Mouse (Mus musculus): ENCODE measurements around the gene Nck2. TPM values are rescaled to one million over a fixed set of nuclear protein-coding genes. Genes with fewer than 3 reads are reported as not detected.
"Not testable (repeated sequence)": the region's sequence is repeated elsewhere in the genome, so short reads cannot be mapped to it uniquely, and the experiment has no call there.

Nck2 gene
- polyA plus RNA-seq, 1 experiment from 2014 or later: 43.0 TPM

GRCm38 (mm10) chr1:43531307-43531706 lies 86.9 kb downstream of the Nck2 start:
- no peak overlapping the region for H3K4me2 ChIP-seq (ENCODE audit: low read length)
- H3K27me3 ChIP-seq (ENCODE audit: insufficient read depth, low read length): no peaks in the 10 kb centered on the region
- no peak for ATAC-seq (replicated peaks; ENCODE audit: low FRiP score, low read depth)
- H3K9me3 ChIP-seq (replicated peaks; ENCODE audit: low read length): no peaks in the 10 kb centered on the region
- no peak overlapping the region for H3K4me3 ChIP-seq (replicated peaks; ENCODE audit: low read depth, low read length)
- no peaks in the 10 kb centered on the region for H3K36me3 ChIP-seq (ENCODE audit: insufficient read depth, low read length)
- no peak overlapping the region for H3K27ac ChIP-seq
- no peak for TF ChIP-seq CTCF (IDR thresholded peaks at IDR 0.05; ENCODE audit: low read depth)
- peaks cover 15% of the 10 kb centered on the region for H3K4me1 ChIP-seq (replicated peaks; ENCODE audit: insufficient read depth, low read length)
- DNase-seq (ENCODE audit: low spot score): no peak
- 68% methylated on average over 7 of the region's 7 CpGs for WGBS
- H3K9ac ChIP-seq (ENCODE audit: low read depth, low read length): no peak overlapping the region

GRCm38 (mm10) chr1:43532279-43532678 lies 87.9 kb downstream of the Nck2 start:
- Histone ChIP-seq H3K36me3 (ENCODE audit: insufficient read depth, low read length) (no peaks in the 10 kb centered on the region), H3K27ac (no peak overlapping the region), H3K4me1 (replicated peaks; ENCODE audit: insufficient read depth, low read length) (peaks cover 15% of the 10 kb centered on the region), H3K9me3 (replicated peaks; ENCODE audit: low read length) (no peaks in the 10 kb centered on the region), H3K9ac (ENCODE audit: low read depth, low read length) (no peak overlapping the region), H3K4me3 (replicated peaks; ENCODE audit: low read depth, low read length) (no peak overlapping the region), H3K27me3 (ENCODE audit: insufficient read depth, low read length) (no peaks in the 10 kb centered on the region), H3K4me2 (ENCODE audit: low read length) (no peak overlapping the region)
- 51% methylated on average over 4 of the region's 4 CpGs for WGBS
- TF ChIP-seq CTCF (IDR thresholded peaks at IDR 0.05; ENCODE audit: low read depth): no peak
- ATAC-seq (replicated peaks; ENCODE audit: low FRiP score, low read depth) (peak; percentile 40; the same call in 1 of the 2 replicates), DNase-seq (ENCODE audit: low spot score) (peak; percentile 43)

GRCm38 (mm10) chr1:43533497-43533896 lies 89.1 kb downstream of the Nck2 start:
- peaks cover 15% of the 10 kb centered on the region for H3K4me1 ChIP-seq (replicated peaks; ENCODE audit: insufficient read depth, low read length)
- not testable (repeated sequence) for H3K9me3 ChIP-seq (replicated peaks; ENCODE audit: low read length); H3K36me3 ChIP-seq (ENCODE audit: insufficient read depth, low read length); H3K4me2 ChIP-seq (ENCODE audit: low read length); H3K4me3 ChIP-seq (replicated peaks; ENCODE audit: low read depth, low read length); ATAC-seq (replicated peaks; ENCODE audit: low FRiP score, low read depth); H3K27ac ChIP-seq; H3K27me3 ChIP-seq (ENCODE audit: insufficient read depth, low read length); H3K9ac ChIP-seq (ENCODE audit: low read depth, low read length); DNase-seq (ENCODE audit: low spot score)
- WGBS: 87% methylated on average over 11 of the region's 11 CpGs

- no peaks in the 10 kb centered on the region for H3K9me3 ChIP-seq (replicated peaks; ENCODE audit: low read length)
- ATAC-seq (replicated peaks; ENCODE audit: low FRiP score, low read depth) (no peak), DNase-seq (ENCODE audit: low spot score) (no peak)
- H3K4me2 ChIP-seq (ENCODE audit: low read length): no peak overlapping the region
- no peak overlapping the region for H3K27ac ChIP-seq
- H3K4me1 ChIP-seq (replicated peaks; ENCODE audit: insufficient read depth, low read length): peaks cover 15% of the 10 kb centered on the region
- H3K9ac ChIP-seq (ENCODE audit: low read depth, low read length): no peak overlapping the region
- no peak for TF ChIP-seq CTCF (IDR thresholded peaks at IDR 0.05; ENCODE audit: low read depth)
- H3K27me3 ChIP-seq (ENCODE audit: insufficient read depth, low read length): no peaks in the 10 kb centered on the region
- no peak overlapping the region for H3K4me3 ChIP-seq (replicated peaks; ENCODE audit: low read depth, low read length)
- H3K36me3 ChIP-seq (ENCODE audit: insufficient read depth, low read length): no peaks in the 10 kb centered on the region
- 85% methylated on average over 5 of the region's 5 CpGs for WGBS
These were observed 89.8 kb downstream of the Nck2 start for GRCm38 (mm10) chr1:43534060-43534760.

GRCm38 (mm10) chr1:43535519-43536000 lies 91.2 kb downstream of the Nck2 start:
- no peaks in the 10 kb centered on the region for H3K27me3 ChIP-seq (ENCODE audit: insufficient read depth, low read length)
- H3K9ac ChIP-seq (ENCODE audit: low read depth, low read length): no peak overlapping the region
- ATAC-seq (replicated peaks; ENCODE audit: low FRiP score, low read depth): no peak
- H3K36me3 ChIP-seq (ENCODE audit: insufficient read depth, low read length): no peaks in the 10 kb centered on the region
- H3K9me3 ChIP-seq (replicated peaks; ENCODE audit: low read length): no peaks in the 10 kb centered on the region
- 86% methylated on average over 6 of the region's 6 CpGs for WGBS
- H3K4me3 ChIP-seq (replicated peaks; ENCODE audit: low read depth, low read length): no peak overlapping the region
- no peak for TF ChIP-seq CTCF (IDR thresholded peaks at IDR 0.05; ENCODE audit: low read depth)
- H3K4me2 ChIP-seq (ENCODE audit: low read length): no peak overlapping the region
- H3K4me1 ChIP-seq (replicated peaks; ENCODE audit: insufficient read depth, low read length): peaks cover 5% of the 10 kb centered on the region
- DNase-seq (ENCODE audit: low spot score): no peak
- H3K27ac ChIP-seq: no peak overlapping the region

GRCm38 (mm10) chr1:43536266-43536665 lies 91.9 kb downstream of the Nck2 start:
- no peak overlapping the region for H3K9ac ChIP-seq (ENCODE audit: low read depth, low read length)
- H3K27me3 ChIP-seq (ENCODE audit: insufficient read depth, low read length): no peaks in the 10 kb centered on the region
- H3K4me2 ChIP-seq (ENCODE audit: low read length): no peak overlapping the region
- no peak for DNase-seq (ENCODE audit: low spot score)
- WGBS: 81% methylated on average over 2 of the region's 2 CpGs
- H3K36me3 ChIP-seq (ENCODE audit: insufficient read depth, low read length): no peaks in the 10 kb centered on the region
- ATAC-seq (replicated peaks; ENCODE audit: low FRiP score, low read depth): no peak
- no peak for TF ChIP-seq CTCF (IDR thresholded peaks at IDR 0.05; ENCODE audit: low read depth)
- no peaks in the 10 kb centered on the region for H3K9me3 ChIP-seq (replicated peaks; ENCODE audit: low read length)
- H3K27ac ChIP-seq: no peak overlapping the region
- H3K4me3 ChIP-seq (replicated peaks; ENCODE audit: low read depth, low read length): no peak overlapping the region
- peaks cover 4% of the 10 kb centered on the region; the same call in 1 of the 2 replicates for H3K4me1 ChIP-seq (replicated peaks; ENCODE audit: insufficient read depth, low read length)

Measured in kidney, postnatal 0 days (tissue).